Mouse (Mus musculus): ENCODE data around the gene Fam155a.
"Not testable (repeated sequence)": the region's sequence is repeated elsewhere in the genome, so short reads cannot be mapped to it uniquely, and the experiment has no call there.

Fam155a gene

GRCm38 (mm10) chr8:9770999-9771605, at the start of gene Fam155a:
Gene Fam155a (minus strand): TSS chr8:9771161.
- DNase-seq, result peak; percentile 62

GRCm38 (mm10) chr8:9813273-9813946, 42.4 kb upstream of the Fam155a start:
- peak; percentile 50 for DNase-seq

GRCm38 (mm10) chr8:9810955-9811530, 40.1 kb upstream of the Fam155a start:
- DNase-seq, result no peak

GRCm38 (mm10) chr8:9808596-9808995, 37.6 kb upstream of the Fam155a start:
- no peak for DNase-seq

- DNase-seq, result no peak
Measured at GRCm38 (mm10) chr8:9805676-9806075, 34.7 kb upstream of the Fam155a start.

- not testable (repeated sequence) for DNase-seq
Measured at GRCm38 (mm10) chr8:9800346-9800745, 29.4 kb upstream of the Fam155a start.

GRCm38 (mm10) chr8:9799923-9800322, 29.0 kb upstream of the Fam155a start:
- DNase-seq, result no peak

- DNase-seq, result no peak
Measured at GRCm38 (mm10) chr8:9797514-9797913, 26.6 kb upstream of the Fam155a start.

- DNase-seq, result no peak
Measured at GRCm38 (mm10) chr8:9795724-9796123, 24.8 kb upstream of the Fam155a start.

- DNase-seq, result no peak
Measured at GRCm38 (mm10) chr8:9793351-9793750, 22.4 kb upstream of the Fam155a start.

- no peak for DNase-seq
Measured at GRCm38 (mm10) chr8:9780332-9780731, 9.4 kb upstream of the Fam155a start.

GRCm38 (mm10) chr8:9778148-9778547, 7.2 kb upstream of the Fam155a start:
- no peak for DNase-seq

GRCm38 (mm10) chr8:9776818-9777217, 5.9 kb upstream of the Fam155a start:
- DNase-seq, result no peak

GRCm38 (mm10) chr8:9772519-9772840, 1.5 kb upstream of the Fam155a start:
- peak; percentile 52 for DNase-seq

GRCm38 (mm10) chr8:9771606-9772518, 901 bp upstream of the Fam155a start:
- peak; percentile 68 for DNase-seq

- DNase-seq, result peak; percentile 62
Measured at GRCm38 (mm10) chr8:9770261-9770998, 531 bp downstream of the Fam155a start.

- no peak for DNase-seq
Measured at GRCm38 (mm10) chr8:9769061-9769460, 1.9 kb downstream of the Fam155a start.

GRCm38 (mm10) chr8:9735169-9735568, 35.8 kb downstream of the Fam155a start:
- DNase-seq, result no peak

GRCm38 (mm10) chr8:9709791-9710190, 61.2 kb downstream of the Fam155a start:
- peak; percentile 41 for DNase-seq

- DNase-seq, result peak; percentile 8
Measured at GRCm38 (mm10) chr8:9707433-9707832, 63.5 kb downstream of the Fam155a start.

GRCm38 (mm10) chr8:9694794-9695193, 76.2 kb downstream of the Fam155a start:
- DNase-seq, result no peak

GRCm38 (mm10) chr8:9692370-9692769, 78.6 kb downstream of the Fam155a start:
- no peak for DNase-seq

- DNase-seq, result not testable (repeated sequence)
Measured at GRCm38 (mm10) chr8:9660014-9660413, 110.9 kb downstream of the Fam155a start.
